Comparison of ENCODE assay signal across 12 mouse cellular contexts in genomic region chr1:133934354-133934963, GRCm38 (mm10). TPM values are rescaled to one million over a fixed set of nuclear protein-coding genes. Genes with fewer than 3 reads are reported as not detected.
DNase-seq lines count a peak whose midpoint lies in the region.
"Had no signal": no experiment of that assay in that cellular context is flagged by ENCODE, and none has a peak within 500 bp of the region (broad histone marks: within the 10 kb centered on the region; RNA-seq: fewer than 3 reads in every experiment).

No protein-coding gene starts in this region.

- no peaks in the 10 kb centered on the region for H3K36me3 ChIP-seq in heart, embryonic 10.5 days
- H3K36me3 ChIP-seq: hindbrain, embryonic 12.5 days; kidney, embryonic 15.5 days had no signal

- peaks cover 15% of the 10 kb centered on the region for H3K4me1 ChIP-seq in heart, embryonic 10.5 days

- peak; percentile 51 to 82 for DNase-seq in heart, adult 18-20 months
- DNase-seq in heart, embryonic 10.5 days (ENCODE audit: low spot score) = no peak
- DNase-seq in Muller cell, postnatal 12 days (ENCODE audit: inconsistent ontology term) = peak; percentile 74
- peak; percentile 43 to 48 for DNase-seq in cerebellum, adult 18-20 months
- peak; percentile 51 to 53 for DNase-seq in heart, postnatal 10 days
- DNase-seq in natural killer cell, adult 2 months (ENCODE audit: low spot score in 2 of 2) = no peak
- DNase-seq in right cerebral cortex, postnatal 4 days = no peak
- DNase-seq in kidney, postnatal 36 days = no peak

- H3K27me3 ChIP-seq in heart, embryonic 10.5 days (ENCODE audit: insufficient read depth, poor library complexity, severe bottlenecking) = no peaks in the 10 kb centered on the region
- H3K27me3 ChIP-seq: hindbrain, embryonic 12.5 days; kidney, embryonic 15.5 days had no signal

- H3K9me3 ChIP-seq in heart, embryonic 10.5 days = no peaks in the 10 kb centered on the region
- H3K9me3 ChIP-seq: hindbrain, embryonic 12.5 days; kidney, embryonic 15.5 days had no signal

- H3K4me3 ChIP-seq in heart, embryonic 10.5 days = no peak overlapping the region
- H3K4me3 ChIP-seq: hindbrain, embryonic 12.5 days; kidney, embryonic 15.5 days; myocyte had no signal

- 74% methylated on average over 10 of the region's 10 CpGs for WGBS in heart, embryonic 10.5 days

- no peak overlapping the region for H3K27ac ChIP-seq in heart, embryonic 10.5 days
- H3K27ac ChIP-seq: hindbrain, embryonic 12.5 days; kidney, embryonic 15.5 days had no signal

- intact Hi-C loops in heart, postnatal 10 days (cut with DNase I) = no loop called here

RNA-seq across cellular contexts. Expression of gene Prelp, which starts 13.2 kb away (rescaled TPM):
- total RNA-seq in heart, adult 18-20 months (2021) = 10 to 100 TPM; 23.4 to 28.7 TPM
- polyA plus RNA-seq in heart, embryonic 10.5 days (2016; fragmentation: Nextera tagmentation; extraction: Ambion mirVana) = 0.16 and 0.31 TPM in 2 replicates
- total RNA-seq in heart, postnatal 10 days (2021) = 10 to 100 TPM; 27.2 TPM
- polyA plus RNA-seq: CD4-positive, CD25-positive, alpha-beta regulatory T cell, adult 4 months had no signal

RNA-seq across cellular contexts. Expression of gene Optc, which starts 26.7 kb away (rescaled TPM):
- under 1 TPM; 0.23 to 0.37 TPM for total RNA-seq in heart, adult 18-20 months (2021)
- 0.16 and 0.69 TPM in 2 replicates for polyA plus RNA-seq in heart, embryonic 10.5 days (2016; fragmentation: Nextera tagmentation; extraction: Ambion mirVana)
- total RNA-seq in heart, postnatal 10 days (2021) = under 1 TPM; 0.35 to 0.67 TPM
- polyA plus RNA-seq: CD4-positive, CD25-positive, alpha-beta regulatory T cell, adult 4 months had no signal

Comparison
In these comparisons a context has a peak if more than half of its experiments do, and no peak if none do; other contexts are left out.
1. DNase-seq: peak in heart, adult 18-20 months (2 of 2), Muller cell, postnatal 12 days (single experiment), cerebellum, adult 18-20 months (2 of 2) and heart, postnatal 10 days (2 of 2); none in heart, embryonic 10.5 days (single experiment), natural killer cell, adult 2 months (0 of 2), right cerebral cortex, postnatal 4 days (single experiment) and kidney, postnatal 36 days (0 of 2).